Mouse (Mus musculus) hindbrain, embryonic 10.5 days (tissue): ENCODE data around the gene Gstm3. TPM values are rescaled to one million over a fixed set of nuclear protein-coding genes. Genes with fewer than 3 reads are reported as not detected.

ENCODE experiments used
- DNase-seq: peaks from one replicate; pipeline ENCODE4 v3.0.0-alpha.2; 2017; ENCODE audit warnings: low spot score
- H3K27ac ChIP-seq: fragments of 300-500 bp; sonication (generic); 2 replicates; pipeline ENCODE4 v1.5.1; 2016; ENCODE audit warnings: mild to moderate bottlenecking, moderate library complexity
- H3K27me3 ChIP-seq: fragments of 300-500 bp; sonication (generic); 2 replicates; pipeline ENCODE4 v1.6.1; 2016; ENCODE audit warnings: mild to moderate bottlenecking; ENCODE audit not compliant: poor library complexity, insufficient read depth, severe bottlenecking
- H3K36me3 ChIP-seq: fragments of 300-500 bp; sonication (generic); 2 replicates; pipeline ENCODE4 v1.6.1; 2016; ENCODE audit warnings: mild to moderate bottlenecking, moderate library complexity
- H3K4me1 ChIP-seq: fragments of 300-500 bp; sonication (generic); replicated peaks from 2 replicates; pipeline ENCODE4 v1.6.1; 2016; ENCODE audit warnings: mild to moderate bottlenecking
- H3K4me3 ChIP-seq: fragments of 300-500 bp; sonication (generic); 2 replicates; pipeline ENCODE4 v1.5.1; 2016; ENCODE audit warnings: mild to moderate bottlenecking, moderate library complexity
- H3K9me3 ChIP-seq: fragments of 300-500 bp; sonication (generic); 2 replicates; pipeline ENCODE4 v1.6.1; 2016; ENCODE audit warnings: mild to moderate bottlenecking, moderate library complexity
- WGBS: fragments of 180-500 bp; shearing (Covaris S2); methylation state at CpG from one replicate; pipeline ENCODE4 v1.1.7; 2016; 5-methylcytosine and 5-hydroxymethylcytosine counted together
- polyA plus RNA-seq: library from polyadenylated mRNA; unstranded; fragments of >200 nt; fragmentation: Nextera tagmentation; extraction: Ambion mirVana; gene quantifications from 2 replicates; pipeline ENCODE4 v1.2.1, GENCODE M21; 2016

Gstm3 gene
- polyA plus RNA-seq, 1 experiment from 2014 or later = not detected

DNA sequence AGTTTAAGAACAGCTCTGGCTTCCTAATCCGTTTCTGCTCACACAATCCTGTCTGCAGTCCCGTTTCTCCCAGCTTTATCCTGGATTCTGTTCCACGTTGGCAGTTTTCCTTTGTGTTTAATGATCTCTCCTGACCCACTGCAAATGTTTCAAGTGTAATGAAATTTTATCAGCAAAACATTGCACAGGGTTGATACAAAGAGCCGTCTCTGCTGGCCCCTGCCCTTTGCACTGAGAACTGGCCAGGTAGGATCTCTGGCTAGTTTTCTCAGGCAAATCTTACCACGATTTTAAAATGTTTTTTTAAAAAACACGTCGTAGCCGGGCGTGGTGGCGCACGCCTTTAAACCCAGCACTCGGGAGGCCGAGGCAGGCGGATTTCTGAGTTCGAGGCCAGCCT lies 52.4 kb downstream of the Gstm3 start:
- H3K36me3 ChIP-seq = no peaks in the 10 kb centered on the region
- no peaks in the 10 kb centered on the region for H3K9me3 ChIP-seq
- DNase-seq = no peak
- no peak overlapping the region for H3K4me3 ChIP-seq
- no peaks in the 10 kb centered on the region for H3K4me1 ChIP-seq
- no peaks in the 10 kb centered on the region for H3K27me3 ChIP-seq
- no peak overlapping the region for H3K27ac ChIP-seq
- WGBS = 86% methylated on average over 15 of the region's 15 CpGs

Other genes starting within 250 kb of the Gstm3 start
- gene Csf1, start 208.8 kb downstream of the Gstm3 start, polyA plus RNA-seq = 7.2 TPM in 2 replicates
- gene Eps8l3, start 92.1 kb downstream of the Gstm3 start, polyA plus RNA-seq = not detected in 2 replicates
- gene Gstm5, start 73.5 kb downstream of the Gstm3 start, polyA plus RNA-seq = 219 and 233 TPM in 2 replicates
- gene Gstm7, start 37.5 kb downstream of the Gstm3 start, polyA plus RNA-seq = 19.3 and 49.5 TPM in 2 replicates
- gene Gstm6, start 25.5 kb downstream of the Gstm3 start, polyA plus RNA-seq = 10.8 and 10.9 TPM in 2 replicates
- gene Gstm2, start 17.2 kb upstream of the Gstm3 start, polyA plus RNA-seq = 20.7 and 25.7 TPM in 2 replicates
- 38.6 and 44.4 TPM in 2 replicates for gene Gstm1, start 48.7 kb upstream of the Gstm3 start, polyA plus RNA-seq
- 12.8 and 13.9 TPM in 2 replicates for gene Gstm4, start 75.6 kb upstream of the Gstm3 start, polyA plus RNA-seq
- 53.3 and 58.7 TPM in 2 replicates for gene Ampd2, start 117.4 kb upstream of the Gstm3 start, polyA plus RNA-seq
- 0.46 and 0.81 TPM in 2 replicates for gene Gnat2, start 123.5 kb upstream of the Gstm3 start, polyA plus RNA-seq
- gene Gnai3, start 176.9 kb upstream of the Gstm3 start, polyA plus RNA-seq = 178 and 201 TPM in 2 replicates
- 0.95 and 1.4 TPM in 2 replicates for gene Gpr61, start 185.6 kb upstream of the Gstm3 start, polyA plus RNA-seq
- gene Amigo1, start 217.1 kb upstream of the Gstm3 start, polyA plus RNA-seq = 5.8 and 6.2 TPM in 2 replicates
- gene Cyb561d1, start 231.9 kb upstream of the Gstm3 start, polyA plus RNA-seq = 5.2 TPM in 2 replicates
- 24.2 and 26.8 TPM in 2 replicates for gene Atxn7l2, start 241.7 kb upstream of the Gstm3 start, polyA plus RNA-seq